Mouse (Mus musculus) forebrain, embryonic 15.5 days (tissue): ENCODE measurements at regions not wholly inside any gene's neighbourhood (a gene's known extent, or its start where the extent isn't known, plus 50 kb on each side); places are given as distances from the start of the nearest gene placed in this dataset.
A peak's percentile ranks its signal among the peaks of the same experiment; 100 is the strongest.

Experiments used
- ATAC-seq: fragments of 200-750 bp; cut with Nextera tagmentation; replicated peaks from 2 replicates; pipeline ENCODE4 v1.8.0; 2017; ENCODE audit warnings: mild to moderate bottlenecking, moderate TSS enrichment, moderate library complexity
- H3K27ac ChIP-seq: fragments of 300-500 bp; sonication (generic); replicated peaks from 2 replicates; pipeline ENCODE4 v1.5.1; 2015; ENCODE audit warnings: mild to moderate bottlenecking, inconsistent platforms
- H3K27me3 ChIP-seq: fragments of 300-500 bp; sonication (generic); 2 replicates; pipeline ENCODE4 v1.6.1; 2015; ENCODE audit warnings: inconsistent platforms
- H3K36me3 ChIP-seq: fragments of 300-500 bp; sonication (generic); 2 replicates; pipeline ENCODE4 v1.6.1; 2015; ENCODE audit warnings: mild to moderate bottlenecking, inconsistent platforms
- H3K4me1 ChIP-seq: fragments of 300-500 bp; sonication (generic); 2 replicates; pipeline ENCODE4 v1.6.1; 2015; ENCODE audit warnings: inconsistent platforms
- H3K4me2 ChIP-seq: fragments of 300-500 bp; sonication (generic); replicated peaks from 2 replicates; pipeline ENCODE4 v1.6.1; 2015; ENCODE audit warnings: mild to moderate bottlenecking, inconsistent platforms
- H3K4me3 ChIP-seq: fragments of 300-500 bp; sonication (generic); 2 replicates; pipeline ENCODE4 v1.5.1; 2015; ENCODE audit warnings: mild to moderate bottlenecking, inconsistent platforms
- H3K9ac ChIP-seq: fragments of 300-500 bp; sonication (generic); replicated peaks from 2 replicates; pipeline ENCODE4 v1.6.1; 2015; ENCODE audit warnings: mild to moderate bottlenecking, inconsistent platforms
- H3K9me3 ChIP-seq: fragments of 300-500 bp; sonication (generic); 2 replicates; pipeline ENCODE4 v1.6.1; 2016; ENCODE audit warnings: inconsistent platforms
- WGBS: fragments of 180-500 bp; shearing (Covaris S2); methylation state at CpG from one replicate; pipeline ENCODE4 v1.1.7; 2015; ENCODE audit warnings: mixed read lengths; 5-methylcytosine and 5-hydroxymethylcytosine counted together

DNA sequence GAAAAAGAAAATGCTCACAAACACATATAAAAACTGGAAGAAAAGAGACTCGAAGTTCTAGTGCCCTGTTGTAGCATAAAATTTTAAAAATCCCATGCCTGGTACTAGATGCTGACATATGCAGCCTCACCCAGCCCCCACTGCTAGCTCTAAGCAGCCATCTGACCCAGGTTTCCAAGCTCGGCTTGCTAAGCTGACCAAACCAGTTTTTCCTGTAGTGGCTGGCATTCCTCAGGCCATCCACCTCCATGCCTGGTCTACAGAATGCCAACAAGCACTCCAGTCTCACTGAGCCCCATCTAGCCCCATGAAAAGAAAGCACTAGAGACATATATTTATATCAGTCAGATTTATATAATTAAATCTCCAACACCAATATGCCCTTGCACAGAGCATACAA is 196.1 kb upstream of the Gpr149 start:
- WGBS, result 55% methylated on average over 2 of the region's 2 CpGs
- ATAC-seq, result no peak
- Histone ChIP-seq H3K4me2 (no peak overlapping the region), H3K9me3 (no peaks in the 10 kb centered on the region), H3K4me1 (no peaks in the 10 kb centered on the region), H3K27ac (no peak overlapping the region), H3K36me3 (no peaks in the 10 kb centered on the region), H3K27me3 (no peaks in the 10 kb centered on the region), H3K9ac (no peak overlapping the region), H3K4me3 (no peak overlapping the region)

DNA sequence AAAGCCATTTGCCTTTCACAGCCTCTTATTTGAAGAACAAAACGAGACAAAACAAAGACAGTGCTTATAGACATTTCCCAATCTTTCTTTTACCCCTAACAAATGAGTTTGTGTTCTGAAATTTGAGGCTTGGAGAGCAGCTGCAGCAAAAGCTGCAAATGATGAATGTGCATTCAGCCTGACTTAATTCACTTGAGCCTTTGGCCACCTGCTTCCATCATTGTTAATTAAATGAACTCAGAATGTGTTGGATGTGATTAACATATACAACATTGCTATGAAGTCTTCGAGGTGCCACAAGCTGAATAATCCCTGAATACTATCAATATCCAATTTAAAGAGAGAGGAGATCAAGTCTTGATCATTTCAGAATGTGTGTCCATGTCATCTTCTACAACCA is 181.3 kb upstream of the Gpr149 start:
- Histone ChIP-seq H3K4me2 (no peak overlapping the region), H3K9me3 (no peaks in the 10 kb centered on the region), H3K36me3 (no peaks in the 10 kb centered on the region), H3K4me3 (no peak overlapping the region), H3K27me3 (no peaks in the 10 kb centered on the region), H3K27ac (no peak overlapping the region), H3K9ac (no peak overlapping the region), H3K4me1 (peaks cover 8% of the 10 kb centered on the region)
- 4% methylated on average over 2 of the region's 2 CpGs for WGBS
- ATAC-seq, result peak; percentile 57
